Mouse (Mus musculus): ENCODE measurements around the gene Col19a1. TPM values are rescaled to one million over a fixed set of nuclear protein-coding genes. Genes with fewer than 3 reads are reported as not detected.

Gene Col19a1
- not detected for polyA plus RNA-seq (2014; fragmentation: Illumina TruSeq; extraction: RNeasy Lipid Tissue Mini Kit (QIAGEN cat#74804); ENCODE audit: low read depth, low replicate concordance)

DNA sequence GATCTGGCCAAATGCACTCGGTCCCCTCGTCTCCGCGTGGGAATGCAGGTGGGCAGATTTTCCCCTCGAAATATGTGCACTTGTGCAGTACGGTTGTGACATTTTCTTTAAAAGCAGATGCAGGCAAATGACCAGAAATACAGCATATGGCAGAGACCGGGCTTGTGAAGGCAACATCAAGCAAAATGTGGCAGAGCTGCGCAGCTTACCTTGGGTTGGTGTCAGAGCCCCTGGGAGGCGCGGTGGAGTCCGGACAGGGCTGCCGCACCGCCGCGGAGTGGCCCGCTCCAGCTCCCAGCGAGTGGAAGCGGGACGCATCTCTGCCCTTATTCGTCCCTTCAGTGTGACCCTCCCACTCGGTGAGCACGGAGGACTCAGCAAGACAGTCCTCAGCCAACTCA is at the start of gene Col19a1:
Gene Col19a1, minus strand, starts transcription at position 332 of the 401 bp plus-strand sequence.

Other genes with a start within 250 kb of the Col19a1 start
- 33.2 TPM for gene Lmbrd1, start 91.2 kb upstream of the Col19a1 start, polyA plus RNA-seq (2014; fragmentation: Illumina TruSeq; extraction: RNeasy Lipid Tissue Mini Kit (QIAGEN cat#74804); ENCODE audit: low read depth, low replicate concordance)

Measured in adipose tissue, adult 10 weeks (tissue).